Mouse (Mus musculus): ENCODE results near the gene Med11.
"Not testable (repeated sequence)": the region's sequence is repeated elsewhere in the genome, so short reads cannot be mapped to it uniquely, and the experiment has no call there.

Gene Med11

DNA sequence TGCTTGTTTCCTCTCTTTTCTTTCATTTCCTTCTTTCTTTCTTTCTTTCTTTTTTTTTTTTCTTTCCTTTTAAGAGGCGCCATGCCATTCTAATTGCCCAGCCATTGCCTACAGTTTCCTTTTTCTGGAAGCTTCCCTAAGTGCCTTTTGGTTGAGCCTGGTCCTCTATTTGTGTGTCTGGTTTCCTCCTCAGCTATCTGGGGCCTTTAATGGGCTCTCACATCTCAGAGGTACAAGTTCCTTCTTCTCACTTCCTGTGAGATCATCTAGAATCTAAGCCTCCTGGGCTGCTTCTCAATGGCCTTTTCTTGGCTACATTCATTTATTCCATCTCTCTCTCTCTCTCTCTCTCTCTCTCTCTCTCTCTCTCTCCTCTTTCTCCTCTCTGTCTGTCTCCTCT, 4.3 kb upstream of the Med11 start:
- DNase-seq, result no peak

DNA sequence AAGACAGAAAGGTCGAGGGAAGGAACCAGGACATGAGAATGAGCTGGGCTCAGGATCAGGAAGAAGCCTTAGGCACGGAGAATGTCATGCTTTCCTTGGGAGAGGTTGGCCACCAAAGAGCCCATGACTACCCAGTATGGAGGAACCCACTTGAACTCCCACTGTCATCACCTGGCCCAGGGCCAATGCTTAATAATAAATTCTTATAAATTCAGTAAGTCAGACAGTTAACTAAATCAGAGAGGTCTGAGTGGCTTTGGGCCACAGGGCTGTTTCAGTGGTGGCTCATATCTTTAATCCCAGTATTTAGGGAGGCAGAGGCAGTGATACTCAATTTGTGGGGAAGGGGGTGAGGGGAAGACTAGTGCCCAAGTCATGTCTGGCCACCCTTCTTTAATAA, 793 bp upstream of the Med11 start:
- peak; percentile 30 to 41 for DNase-seq

DNA sequence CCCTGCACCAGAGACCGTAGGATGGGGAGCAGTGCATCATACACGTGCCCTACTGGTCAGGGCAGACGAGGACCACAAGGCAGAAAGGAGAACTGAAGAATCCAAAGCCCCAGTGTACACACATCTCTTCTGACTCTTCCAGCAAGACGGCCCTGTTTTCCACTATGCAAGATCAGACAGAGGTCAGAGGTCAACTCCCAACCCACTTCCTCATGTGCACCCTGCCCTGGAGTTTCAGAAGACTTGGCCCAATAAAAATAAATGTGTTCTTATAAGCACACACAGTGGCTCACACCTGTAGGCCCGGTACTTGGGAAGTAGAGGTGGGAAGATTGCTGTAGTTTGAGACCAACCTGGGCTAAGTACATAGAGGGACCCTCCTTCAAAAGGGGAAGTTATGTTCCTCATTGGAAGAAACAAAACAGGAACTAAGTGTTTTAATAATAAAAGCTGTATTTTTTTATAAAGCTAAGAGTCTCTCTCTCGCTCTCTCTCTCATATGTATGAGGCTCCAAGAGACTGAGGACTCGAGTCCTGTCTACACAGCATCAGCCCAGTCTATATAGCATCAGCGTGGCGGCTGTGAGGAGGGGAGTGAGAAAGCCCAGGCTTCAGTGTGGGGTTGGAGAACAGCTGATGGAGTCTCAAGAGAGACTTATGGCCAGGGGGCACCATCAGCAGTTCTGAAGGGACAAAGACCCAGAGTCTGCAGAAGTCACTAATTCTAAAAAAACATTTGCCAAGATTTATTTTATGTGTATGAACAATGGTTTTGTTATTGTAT, 1.7 kb downstream of the Med11 start:
- DNase-seq, result no peak

DNA sequence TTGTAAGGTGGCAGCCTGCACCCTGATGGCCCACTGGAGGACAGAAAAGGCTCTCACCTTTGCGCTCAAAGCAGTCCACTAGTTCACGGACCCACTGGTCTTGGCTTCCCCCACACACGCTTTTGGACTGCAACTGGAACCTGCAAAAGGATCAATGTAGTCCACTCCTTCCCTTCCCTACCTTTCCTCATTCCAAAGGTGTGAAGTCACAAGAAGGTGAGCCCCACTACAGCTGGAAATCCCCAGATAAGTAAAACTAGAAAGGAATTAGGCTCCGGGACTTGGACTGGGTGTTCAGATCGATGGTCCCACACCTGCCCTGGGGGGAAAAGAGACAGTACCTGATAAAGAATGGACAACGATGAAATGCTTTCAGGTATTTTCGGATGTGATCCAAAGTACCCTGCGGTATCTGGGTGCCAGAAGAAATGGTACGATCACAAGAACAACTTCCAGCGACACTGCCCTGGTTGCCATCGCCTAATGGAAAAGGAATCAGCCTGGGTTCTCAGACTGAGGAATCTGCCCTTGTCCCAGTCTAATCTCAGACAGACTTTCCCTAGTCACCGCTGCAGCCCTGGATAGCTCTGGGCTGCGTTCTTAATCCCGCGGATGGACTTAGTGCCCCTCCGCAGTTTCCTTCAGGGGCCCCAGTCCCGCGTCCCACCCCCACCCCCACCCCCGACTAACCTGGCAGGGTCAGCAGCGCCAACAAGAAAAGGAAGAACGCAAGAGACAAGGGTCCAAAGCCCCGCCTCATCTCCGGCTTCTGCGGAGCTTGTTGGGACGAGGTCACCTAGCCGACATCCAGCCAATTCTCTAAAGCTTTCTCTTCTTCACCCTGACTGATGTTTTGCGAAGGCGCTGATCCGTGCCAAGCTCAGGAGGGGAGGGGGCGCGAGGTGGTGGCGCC, 7.2 kb downstream of the Med11 start, which contains the start of gene Zmynd15:
Zmynd15 (plus strand) TSS at position 746 of the 913 bp plus-strand sequence.
- peak; percentile 25 to 35 for DNase-seq

DNA sequence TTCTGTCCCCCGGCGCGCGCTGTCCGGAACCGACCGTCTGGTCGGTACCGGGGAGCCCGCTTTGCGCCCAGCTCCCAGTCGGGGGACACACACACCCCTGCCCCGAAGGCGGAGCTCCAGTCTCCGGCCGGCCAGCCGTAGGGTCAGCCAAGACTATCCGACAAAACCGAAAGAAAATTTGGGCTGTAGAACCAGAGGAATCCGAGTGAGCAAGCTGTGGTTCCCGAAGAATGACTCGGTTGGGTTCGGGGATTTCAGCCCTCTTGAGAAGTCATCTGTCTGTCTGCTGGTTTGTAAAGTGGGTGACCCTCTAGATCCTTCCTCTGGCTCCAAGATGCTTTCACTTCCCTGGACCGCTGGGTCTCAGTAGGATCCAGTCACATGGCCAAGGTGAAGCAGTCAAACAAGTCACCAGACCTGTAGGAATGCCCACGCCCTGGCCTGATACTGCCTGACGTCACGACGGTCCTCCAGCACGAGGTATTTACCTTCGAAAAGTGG, 7.9 kb downstream of the Med11 start, which contains the start of gene Cxcl16:
Cxcl16 (minus strand) TSS at position 384 of the 501 bp plus-strand sequence.
- peak in 1 of 2 experiments; percentile 28 for DNase-seq

DNA sequence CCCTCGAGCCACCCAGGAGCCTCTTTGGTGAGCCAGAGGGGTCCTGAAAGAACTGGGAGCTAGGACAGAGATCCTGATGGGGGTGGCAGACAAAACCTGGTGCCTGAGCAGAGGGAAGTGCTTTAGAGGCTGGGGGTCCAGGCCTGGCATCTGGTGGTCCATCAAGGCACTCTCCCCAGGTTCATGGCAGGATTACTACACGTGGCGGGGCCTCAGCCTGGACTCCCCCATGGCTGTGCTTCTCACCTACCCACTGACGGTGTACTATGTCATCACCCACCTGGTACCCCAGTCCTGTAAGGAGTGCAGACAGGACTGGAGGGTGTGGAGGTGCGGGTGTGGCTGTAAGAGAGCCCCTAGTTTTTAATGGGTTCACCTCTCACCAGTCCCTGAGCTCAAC, 12.3 kb downstream of the Med11 start:
- no peak for DNase-seq

DNA sequence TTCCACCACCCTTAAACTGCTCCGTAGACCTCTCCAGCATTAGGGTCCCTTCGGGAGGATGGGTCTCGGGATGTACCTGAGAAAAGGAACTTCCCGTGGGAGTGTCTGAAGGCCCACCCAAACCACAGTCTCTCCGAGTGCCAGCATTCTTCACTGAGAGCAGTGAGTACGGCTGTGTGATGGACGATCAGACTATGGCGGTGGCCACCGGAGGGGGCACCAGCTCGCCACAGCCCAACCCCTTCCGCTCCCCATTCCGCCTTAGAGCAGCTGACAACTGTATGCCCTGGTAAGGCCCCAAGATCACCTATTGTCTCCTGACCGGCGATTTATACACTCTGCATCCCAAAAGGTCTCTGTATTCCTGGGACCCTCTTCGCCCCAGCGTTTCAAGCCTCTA, 13.5 kb downstream of the Med11 start:
- DNase-seq, result peak; percentile 28 to 30

DNA sequence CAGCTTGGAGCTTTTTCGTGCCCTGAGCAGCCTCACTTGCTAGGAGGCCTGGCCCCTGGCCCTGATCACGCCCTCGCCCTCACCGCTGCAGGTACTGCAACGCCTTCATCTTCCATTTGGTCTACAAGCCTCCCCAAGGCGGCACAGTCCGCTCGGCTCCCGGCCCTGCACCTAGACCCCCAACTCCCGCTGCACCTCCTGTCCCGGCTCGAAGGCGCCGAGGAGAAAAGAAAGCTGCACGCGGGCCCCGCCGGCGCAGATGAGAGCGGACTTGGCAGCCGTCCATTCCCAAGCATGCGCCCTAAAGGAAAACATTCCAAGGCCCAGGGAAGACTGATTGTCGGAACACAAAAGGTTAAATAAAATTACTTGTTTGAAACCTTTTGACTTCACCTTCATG, 14.1 kb downstream of the Med11 start:
- DNase-seq, result peak; percentile 57 to 67

DNA sequence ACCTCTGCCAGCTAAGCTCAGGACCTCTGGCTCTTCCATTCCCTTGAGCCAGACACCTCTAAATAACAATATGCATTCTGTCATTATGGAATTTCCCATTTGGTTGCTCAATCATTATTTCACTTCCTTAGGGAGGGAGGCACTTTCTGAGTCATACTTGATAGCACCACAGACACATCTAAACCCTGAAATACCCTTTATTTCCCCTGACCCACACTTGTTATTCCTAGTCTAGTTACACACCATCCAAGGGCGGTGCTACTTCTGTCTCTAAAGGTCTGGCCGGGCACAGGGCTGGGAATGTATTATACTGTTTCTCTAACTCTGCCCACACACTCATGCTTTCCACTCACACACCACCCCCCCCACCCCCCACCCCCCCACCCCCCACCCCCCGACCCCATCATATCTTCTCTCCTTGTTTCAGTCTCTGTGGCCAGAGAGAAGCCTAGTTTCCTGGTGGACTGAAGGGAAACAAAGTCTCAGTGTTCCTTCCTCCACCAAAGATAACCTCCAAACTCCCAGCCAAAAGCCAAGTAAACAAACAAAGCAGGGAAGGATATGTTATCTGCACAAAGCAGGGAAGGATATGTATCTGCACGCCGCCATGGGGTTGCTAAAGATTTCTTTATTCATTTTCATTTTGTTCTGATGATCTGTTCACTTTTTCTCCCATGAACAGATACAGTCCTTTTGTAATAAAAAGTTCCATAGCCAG, 16.3 kb downstream of the Med11 start:
- no peak for DNase-seq

DNA sequence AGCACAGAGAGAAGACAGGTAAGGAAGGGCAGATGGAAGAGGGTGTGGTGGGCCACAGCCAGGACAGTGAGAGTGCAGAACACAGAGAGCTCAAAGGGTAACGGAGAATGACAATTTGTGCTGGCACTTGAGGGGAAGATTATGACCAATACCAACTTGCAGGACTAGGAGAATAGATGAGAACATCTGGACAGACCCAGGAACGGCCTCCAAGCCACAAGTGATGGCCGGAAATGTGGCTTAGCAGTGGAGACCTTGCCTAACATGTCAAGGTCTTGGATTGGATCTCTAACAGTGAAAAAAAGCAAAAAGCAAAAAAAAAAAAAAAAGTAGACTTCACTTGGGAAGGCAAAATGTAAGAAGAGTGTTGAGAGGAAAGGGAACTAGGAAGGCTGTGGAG, 18.0 kb downstream of the Med11 start:
- no peak for DNase-seq

DNA sequence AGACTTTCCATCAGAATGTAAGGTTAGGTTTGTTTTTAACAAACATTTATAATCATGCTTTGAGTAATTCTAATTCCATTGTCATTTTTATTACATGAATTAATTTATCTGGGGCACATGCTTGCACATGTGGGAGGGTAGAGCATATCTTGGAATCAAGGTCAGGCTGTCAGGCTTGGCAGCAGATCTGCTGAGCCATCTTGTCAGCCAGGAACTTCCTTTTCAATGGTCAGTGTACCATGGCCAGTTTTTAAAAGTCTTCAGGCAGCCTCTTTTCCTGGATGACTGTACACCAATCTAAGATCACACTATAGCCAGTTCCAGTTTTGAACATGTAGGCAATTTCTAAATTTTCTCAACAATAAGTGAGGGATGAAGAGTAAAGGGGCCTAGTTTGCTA, 21.0 kb downstream of the Med11 start:
- no peak for DNase-seq

DNA sequence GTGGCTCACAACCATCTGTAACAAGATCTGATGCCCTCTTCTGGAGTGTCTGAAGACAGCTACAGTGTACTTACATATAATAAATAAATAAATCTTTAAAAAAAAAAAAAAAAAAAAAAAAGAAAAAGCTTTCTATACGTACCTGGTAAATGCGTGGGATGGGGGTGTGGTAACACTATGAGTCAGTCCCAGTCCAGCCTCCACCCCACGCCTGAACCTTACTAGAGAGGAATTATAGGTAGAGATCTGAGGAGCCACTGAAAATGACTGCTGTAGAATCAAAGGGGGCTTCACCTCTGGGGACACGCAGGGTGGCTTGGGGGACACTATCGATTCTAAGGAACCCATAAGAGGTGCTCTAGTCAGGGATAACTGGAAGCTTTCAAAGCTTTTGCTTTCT, 21.6 kb downstream of the Med11 start:
- not testable (repeated sequence) for DNase-seq

DNA sequence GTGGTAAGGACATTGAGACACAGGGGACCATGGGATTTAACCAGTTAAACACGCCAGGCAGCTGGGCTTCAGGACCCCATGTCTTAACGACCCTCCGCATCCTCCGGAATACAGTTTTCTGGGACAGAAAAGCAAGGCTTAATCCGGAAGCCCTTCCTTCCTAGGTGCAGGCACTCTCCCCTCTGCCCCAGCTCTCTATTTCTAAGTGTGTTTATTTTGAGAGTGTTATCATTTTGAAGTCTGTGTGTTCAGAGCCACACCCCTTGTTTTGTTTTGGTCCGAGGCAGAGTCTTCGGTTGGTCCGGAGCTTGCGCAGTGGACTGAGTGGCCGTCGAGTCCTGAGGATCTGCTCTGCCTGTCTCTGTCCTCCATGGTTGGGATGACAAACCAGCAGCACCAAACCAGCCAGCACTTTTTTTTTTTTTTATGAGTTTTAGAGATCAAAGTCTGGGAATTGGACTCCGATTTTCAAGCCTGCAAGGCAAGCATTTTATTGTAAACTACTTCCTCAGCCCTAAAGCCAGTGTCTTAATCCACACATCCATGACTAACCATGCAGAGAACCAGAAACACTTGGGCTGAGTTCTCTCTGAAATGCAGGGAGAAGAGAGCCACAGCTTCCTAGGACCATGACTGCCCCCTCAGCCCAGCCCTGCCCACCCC, 23.3 kb downstream of the Med11 start:
- no peak for DNase-seq

DNA sequence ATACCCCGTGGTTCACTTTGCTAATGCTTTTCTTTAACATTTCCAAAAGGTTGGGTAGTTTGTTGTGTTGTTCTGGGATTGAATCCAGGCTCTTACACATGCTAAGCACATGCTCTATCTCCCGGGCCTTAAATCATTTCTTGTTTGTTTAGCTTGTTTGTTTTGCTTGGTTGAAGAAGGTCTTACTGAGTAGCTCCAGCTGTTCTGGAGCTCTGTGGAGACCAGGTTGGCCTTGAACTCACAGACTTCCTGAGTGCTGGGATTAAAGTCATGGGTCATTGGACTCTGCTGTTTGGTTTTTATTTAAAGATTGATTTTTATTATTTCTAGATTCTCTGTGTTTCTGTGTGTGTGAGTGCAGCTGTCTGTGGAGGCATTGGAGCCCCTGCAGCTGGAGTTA, 33.8 kb downstream of the Med11 start:
- no peak for DNase-seq

DNA sequence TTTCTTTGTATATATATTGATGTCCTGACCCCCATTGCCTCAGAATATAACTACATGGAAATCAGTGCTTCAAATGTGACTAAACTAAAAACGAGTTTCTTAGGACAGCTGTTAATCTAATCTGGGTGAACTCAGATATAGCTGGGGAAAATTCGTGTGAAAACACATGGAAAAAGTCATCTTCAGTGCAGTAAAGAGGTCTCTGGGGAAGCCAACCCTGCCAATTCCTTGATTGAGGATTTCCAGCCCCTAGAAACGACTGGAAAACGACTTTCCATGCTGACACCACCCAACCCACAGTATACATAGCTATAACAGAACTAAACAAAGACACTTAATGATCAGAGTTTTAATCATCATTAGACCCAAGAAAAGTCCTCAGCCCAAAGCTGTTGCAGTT, 36.1 kb downstream of the Med11 start:
- DNase-seq, result no peak

DNA sequence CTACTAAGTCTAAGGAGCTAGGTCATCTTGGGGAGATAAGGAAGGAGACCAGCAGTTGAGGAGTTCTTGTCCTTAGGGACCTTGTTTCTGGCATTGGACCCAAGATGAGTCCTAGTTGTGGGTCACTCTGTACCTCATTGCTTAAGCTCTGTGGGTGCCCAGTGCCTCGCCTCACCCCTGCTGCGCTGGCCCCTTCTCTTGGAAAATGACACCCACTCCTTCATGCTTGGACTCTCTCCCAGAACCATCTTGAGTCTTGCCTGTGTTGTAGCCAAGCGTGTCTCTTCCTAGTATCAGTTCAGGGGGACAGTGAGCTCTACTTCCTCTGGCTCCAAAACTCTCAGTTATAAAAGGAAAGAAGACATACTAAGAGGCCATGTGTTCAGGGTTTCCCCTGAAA, 37.4 kb downstream of the Med11 start:
- DNase-seq, result no peak

DNA sequence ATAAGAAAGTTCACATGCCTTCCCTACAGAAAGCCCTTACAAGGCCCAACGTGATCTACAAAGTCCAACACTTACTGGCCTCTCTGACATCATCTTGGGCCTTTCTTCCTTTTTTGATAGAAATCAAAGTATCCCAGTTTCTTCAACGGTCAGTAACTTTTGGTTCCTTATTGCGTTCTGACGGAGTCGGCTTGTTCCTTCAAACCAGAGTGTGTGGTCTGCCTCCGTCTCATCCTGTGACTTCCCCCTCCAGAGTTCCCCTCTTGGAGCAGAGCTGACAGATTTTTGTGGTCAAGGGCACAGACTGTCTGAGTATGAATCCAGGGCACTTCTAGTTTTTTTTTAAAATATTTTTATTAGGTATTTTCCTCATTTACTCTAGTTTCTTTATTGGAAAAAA, 38.0 kb downstream of the Med11 start:
- DNase-seq, result no peak

DNA sequence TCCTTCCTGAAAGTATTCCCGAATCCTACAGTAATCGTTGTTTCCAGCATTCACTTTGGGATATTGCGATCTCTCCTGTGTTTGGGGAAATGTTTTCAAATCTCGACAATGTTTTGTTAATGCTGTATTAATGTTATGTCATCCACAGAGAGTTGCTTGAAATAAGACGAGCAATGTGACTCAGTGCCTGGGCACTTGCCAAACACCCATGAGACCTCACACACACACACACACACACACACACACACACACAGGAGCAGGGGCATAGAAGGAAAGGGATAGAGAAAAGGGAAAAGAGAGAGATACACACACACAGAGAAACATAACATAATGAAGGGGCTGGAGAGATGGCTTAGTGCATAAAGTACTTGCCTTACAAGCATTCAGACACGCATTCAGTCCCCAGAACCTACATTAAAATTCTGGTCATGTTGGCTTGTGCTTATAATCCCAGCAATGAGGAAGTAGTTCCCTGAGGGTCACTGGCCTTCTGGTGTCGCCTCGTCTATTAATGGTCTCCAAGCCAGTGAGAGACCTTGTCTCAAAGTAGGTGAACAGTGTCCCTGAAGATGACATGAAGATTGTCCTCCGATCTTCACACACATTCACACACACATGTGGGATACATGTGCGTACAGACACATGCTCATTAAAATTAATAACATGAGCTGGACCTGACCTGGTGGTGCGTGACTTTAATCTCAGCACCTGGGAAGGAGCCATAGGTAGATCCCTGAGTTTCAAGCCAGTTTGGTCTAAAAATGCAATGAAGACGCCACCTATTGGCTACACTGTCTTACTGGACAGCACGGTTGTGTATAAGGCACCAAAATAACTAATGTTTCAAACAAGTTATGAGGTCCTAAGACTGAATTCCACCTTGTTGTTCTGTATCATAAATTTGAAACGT, 48.1 kb downstream of the Med11 start:
- peak; percentile 34 to 48 for DNase-seq

DNA sequence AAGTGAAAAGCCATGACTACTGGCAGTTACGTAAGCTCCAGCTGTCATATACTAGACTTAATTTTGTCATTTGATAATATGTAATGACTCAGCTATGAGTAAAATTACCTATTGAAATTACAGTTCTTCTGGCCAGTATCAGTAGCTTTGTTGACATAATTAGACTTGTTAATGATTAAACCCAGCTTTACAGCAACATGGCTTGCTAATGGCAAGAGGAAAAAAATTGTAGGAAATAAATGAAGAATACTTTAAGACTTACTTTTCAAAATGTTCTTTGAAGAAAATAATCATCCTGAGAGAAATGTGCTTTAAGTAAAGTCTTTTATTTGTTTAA, 48.7 kb downstream of the Med11 start:
- no peak for DNase-seq

DNA sequence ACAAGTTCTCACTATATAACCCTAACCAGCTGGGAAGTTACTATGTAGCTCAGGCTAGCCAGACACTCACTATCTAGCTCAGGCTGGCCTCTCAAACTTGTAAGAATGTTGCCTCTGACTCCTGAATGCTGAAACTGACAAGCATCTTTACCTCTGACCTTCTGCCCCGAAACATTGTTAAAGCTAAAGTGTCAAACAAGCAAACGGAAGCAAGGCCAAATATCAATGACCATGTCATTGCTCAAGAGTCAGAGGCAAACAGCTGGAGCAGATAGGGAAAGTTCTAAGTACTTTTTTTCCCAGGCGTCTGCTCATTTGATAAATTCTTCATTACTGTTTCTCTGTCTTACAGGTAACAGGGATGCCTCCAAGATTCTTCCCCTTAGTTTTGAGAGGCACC, 50.3 kb downstream of the Med11 start:
- DNase-seq, result no peak
